Mouse (Mus musculus): ENCODE measurements around the gene Cavin4.

Cavin4 gene

GRCm38 (mm10) chr4:48663271-48663670, at the start of gene Cavin4:
TSS of gene Cavin4 (plus strand) at chr4:48663514.
- no peak for DNase-seq (ENCODE audit: low spot score)

GRCm38 (mm10) chr4:48615483-48615882, 47.8 kb upstream of the Cavin4 start:
- no peak for DNase-seq (ENCODE audit: low spot score)

GRCm38 (mm10) chr4:48617201-48617600, 46.1 kb upstream of the Cavin4 start:
- DNase-seq (ENCODE audit: low spot score) = no peak

GRCm38 (mm10) chr4:48620121-48620520, 43.2 kb upstream of the Cavin4 start:
- no peak for DNase-seq (ENCODE audit: low spot score)

- no peak for DNase-seq (ENCODE audit: low spot score)
Observed at GRCm38 (mm10) chr4:48622246-48622645, 41.1 kb upstream of the Cavin4 start.

GRCm38 (mm10) chr4:48622946-48623345, 40.4 kb upstream of the Cavin4 start:
- DNase-seq (ENCODE audit: low spot score) = no peak

GRCm38 (mm10) chr4:48624961-48625360, 38.4 kb upstream of the Cavin4 start:
- DNase-seq (ENCODE audit: low spot score) = no peak

- DNase-seq (ENCODE audit: low spot score) = no peak
Observed at GRCm38 (mm10) chr4:48625836-48626235, 37.5 kb upstream of the Cavin4 start.

- DNase-seq (ENCODE audit: low spot score) = no peak
Observed at GRCm38 (mm10) chr4:48629445-48629844, 33.9 kb upstream of the Cavin4 start.

GRCm38 (mm10) chr4:48633529-48633928, 29.8 kb upstream of the Cavin4 start:
- DNase-seq (ENCODE audit: low spot score) = no peak

GRCm38 (mm10) chr4:48634058-48634457, 29.3 kb upstream of the Cavin4 start:
- peak; percentile 18 for DNase-seq (ENCODE audit: low spot score)

GRCm38 (mm10) chr4:48636831-48637230, 26.5 kb upstream of the Cavin4 start:
- DNase-seq (ENCODE audit: low spot score) = no peak

- no peak for DNase-seq (ENCODE audit: low spot score)
Observed at GRCm38 (mm10) chr4:48638132-48638531, 25.2 kb upstream of the Cavin4 start.

GRCm38 (mm10) chr4:48639503-48639902, 23.8 kb upstream of the Cavin4 start:
- DNase-seq (ENCODE audit: low spot score) = no peak

- DNase-seq (ENCODE audit: low spot score) = no peak
Observed at GRCm38 (mm10) chr4:48643801-48644200, 19.5 kb upstream of the Cavin4 start.

- DNase-seq (ENCODE audit: low spot score) = no peak
Observed at GRCm38 (mm10) chr4:48646143-48646542, 17.2 kb upstream of the Cavin4 start.

- no peak for DNase-seq (ENCODE audit: low spot score)
Observed at GRCm38 (mm10) chr4:48650617-48651360, 12.5 kb upstream of the Cavin4 start.

GRCm38 (mm10) chr4:48654118-48654517, 9.2 kb upstream of the Cavin4 start:
- no peak for DNase-seq (ENCODE audit: low spot score)

- DNase-seq (ENCODE audit: low spot score) = no peak
Observed at GRCm38 (mm10) chr4:48656530-48656929, 6.8 kb upstream of the Cavin4 start.

- no peak for DNase-seq (ENCODE audit: low spot score)
Observed at GRCm38 (mm10) chr4:48660144-48660543, 3.2 kb upstream of the Cavin4 start.

GRCm38 (mm10) chr4:48660619-48661575, 2.4 kb upstream of the Cavin4 start:
- no peak for DNase-seq (ENCODE audit: low spot score)

GRCm38 (mm10) chr4:48664021-48664420, 707 bp downstream of the Cavin4 start:
- DNase-seq (ENCODE audit: low spot score) = no peak

GRCm38 (mm10) chr4:48667279-48667678, 4.0 kb downstream of the Cavin4 start:
- DNase-seq (ENCODE audit: low spot score) = no peak

All from c-Kit-positive CD71-positive TER-119-positive erythroid progenitor cells, embryonic 14.5 days (primary cell).